Mouse (Mus musculus) activated CD4-positive, CD25-positive, alpha-beta regulatory T cell, adult 4 months (primary cell): ENCODE results near the gene Sacs. TPM values are rescaled to one million over a fixed set of nuclear protein-coding genes. Genes with fewer than 3 reads are reported as not detected.
A peak's percentile ranks its signal among the peaks of the same experiment; 100 is the strongest.

Source experiments
- ATAC-seq: one replicate; pipeline ENCODE4 v1.8.0; 2017
- polyA plus RNA-seq, 2 experiments: library from polyadenylated mRNA; unstranded; fragments of 100-300 nt; shearing (Covaris generic); gene quantifications; one replicate each; pipeline ENCODE4 v1.2.1; 2017

The Sacs gene
- polyA plus RNA-seq, 2 experiments from 2014 or later = 6.6 to 6.9 TPM

- ATAC-seq = no peak
Observed at GRCm38 (mm10) chr14:61161367-61162334, 23.4 kb downstream of the Sacs start.

- no peak for ATAC-seq
Observed at GRCm38 (mm10) chr14:61164461-61164860, 26.2 kb downstream of the Sacs start.

GRCm38 (mm10) chr14:61165929-61166328 is 27.7 kb downstream of the Sacs start:
- ATAC-seq = no peak

GRCm38 (mm10) chr14:61171261-61171970 is 33.2 kb downstream of the Sacs start:
- ATAC-seq = no peak

GRCm38 (mm10) chr14:61172548-61173158 is 34.4 kb downstream of the Sacs start:
- peak; percentile 92 for ATAC-seq

GRCm38 (mm10) chr14:61173229-61173628 is 35.0 kb downstream of the Sacs start:
- ATAC-seq = peak; percentile 64

GRCm38 (mm10) chr14:61191904-61192303 is 53.6 kb downstream of the Sacs start:
- ATAC-seq = no peak

- no peak for ATAC-seq
Observed at GRCm38 (mm10) chr14:61192326-61192725, 54.1 kb downstream of the Sacs start.

GRCm38 (mm10) chr14:61194416-61194815 is 56.2 kb downstream of the Sacs start:
- no peak for ATAC-seq

- ATAC-seq = no peak
Observed at GRCm38 (mm10) chr14:61210111-61210510, 71.9 kb downstream of the Sacs start.

- ATAC-seq = no peak
Observed at GRCm38 (mm10) chr14:61211754-61212153, 73.5 kb downstream of the Sacs start.

- ATAC-seq = no peak
Observed at GRCm38 (mm10) chr14:61221166-61221565, 82.9 kb downstream of the Sacs start.

- ATAC-seq = no peak
Observed at GRCm38 (mm10) chr14:61222506-61222905, 84.2 kb downstream of the Sacs start.

- no peak for ATAC-seq
Observed at GRCm38 (mm10) chr14:61223740-61224139, 85.5 kb downstream of the Sacs start.

GRCm38 (mm10) chr14:61224387-61225077 is 86.3 kb downstream of the Sacs start:
- no peak for ATAC-seq

- no peak for ATAC-seq
Observed at GRCm38 (mm10) chr14:61226151-61226550, 87.9 kb downstream of the Sacs start.

GRCm38 (mm10) chr14:61229763-61230162 is 91.5 kb downstream of the Sacs start:
- no peak for ATAC-seq

- ATAC-seq = no peak
Observed at GRCm38 (mm10) chr14:61230179-61230578, 91.9 kb downstream of the Sacs start.

- ATAC-seq = no peak
Observed at GRCm38 (mm10) chr14:61232016-61232568, 93.8 kb downstream of the Sacs start.

- ATAC-seq = no peak
Observed at GRCm38 (mm10) chr14:61235846-61236474, 97.7 kb downstream of the Sacs start.

GRCm38 (mm10) chr14:61237101-61237654 is 98.9 kb downstream of the Sacs start:
- ATAC-seq = no peak
